Mouse (Mus musculus) hindbrain, embryonic 11.5 days (tissue): ENCODE measurements around the gene Clec4b2. TPM values are rescaled to one million over a fixed set of nuclear protein-coding genes. Genes with fewer than 3 reads are reported as not detected.
"Not testable (repeated sequence)": the region's sequence is repeated elsewhere in the genome, so short reads cannot be mapped to it uniquely, and the experiment has no call there.

Experiments
- ATAC-seq: fragments of 200-750 bp; cut with Nextera tagmentation; 2 replicates; pipeline ENCODE4 v1.8.0; 2017; ENCODE audit warnings: mild to moderate bottlenecking, moderate TSS enrichment, moderate library complexity; ENCODE audit not compliant: low FRiP score
- DNase-seq: peaks from one replicate; pipeline ENCODE4 v3.0.0-alpha.2; 2015; ENCODE audit warnings: low spot score
- H3K27ac ChIP-seq: fragments of 300-500 bp; sonication (generic); 2 replicates; pipeline ENCODE4 v1.5.1; 2014; ENCODE audit warnings: mild to moderate bottlenecking, low read depth, low read length
- H3K27me3 ChIP-seq: fragments of 300-500 bp; sonication (generic); 2 replicates; pipeline ENCODE4 v1.6.1; 2014; ENCODE audit warnings: mild to moderate bottlenecking, low read length, moderate library complexity, mixed read lengths; ENCODE audit not compliant: control insufficient read depth, insufficient read depth
- H3K36me3 ChIP-seq: fragments of 300-500 bp; sonication (generic); 2 replicates; pipeline ENCODE4 v1.6.1; 2014; ENCODE audit warnings: mild to moderate bottlenecking, low read length, moderate library complexity, mixed read lengths; ENCODE audit not compliant: control insufficient read depth, insufficient read depth
- H3K4me1 ChIP-seq: fragments of 300-500 bp; sonication (generic); replicated peaks from 2 replicates; pipeline ENCODE4 v1.6.1; 2014; ENCODE audit warnings: low read length, mixed read lengths; ENCODE audit not compliant: control insufficient read depth, insufficient read depth
- H3K4me2 ChIP-seq: fragments of 300-500 bp; sonication (generic); replicated peaks from 2 replicates; pipeline ENCODE4 v1.6.1; 2014; ENCODE audit warnings: mild to moderate bottlenecking, low read depth, low read length
- H3K4me3 ChIP-seq: fragments of 300-500 bp; sonication (generic); 2 replicates; pipeline ENCODE4 v1.5.1; 2014; ENCODE audit warnings: low read depth, low read length
- H3K9ac ChIP-seq: fragments of 300-500 bp; sonication (generic); 2 replicates; pipeline ENCODE4 v1.6.1; 2014; ENCODE audit warnings: low read depth, low read length
- H3K9me3 ChIP-seq: fragments of 300-500 bp; sonication (generic); 2 replicates; pipeline ENCODE4 v1.6.1; 2016; ENCODE audit warnings: low read length; ENCODE audit not compliant: control insufficient read depth
- WGBS: fragments of 180-500 bp; shearing (Covaris S2); extraction: QIAGEN DNeasy Blood & Tissue Kit; methylation state at CpG from one replicate; pipeline ENCODE4 v1.1.7; 2014; 5-methylcytosine and 5-hydroxymethylcytosine counted together
- polyA plus RNA-seq: library from polyadenylated mRNA; unstranded; fragments of >200 nt; fragmentation: Nextera tagmentation; extraction: Ambion mirVana; gene quantifications from 2 replicates; pipeline ENCODE4 v1.2.1, GENCODE M21; 2014

Clec4b2 gene
- polyA plus RNA-seq: not detected in 2 replicates

DNA sequence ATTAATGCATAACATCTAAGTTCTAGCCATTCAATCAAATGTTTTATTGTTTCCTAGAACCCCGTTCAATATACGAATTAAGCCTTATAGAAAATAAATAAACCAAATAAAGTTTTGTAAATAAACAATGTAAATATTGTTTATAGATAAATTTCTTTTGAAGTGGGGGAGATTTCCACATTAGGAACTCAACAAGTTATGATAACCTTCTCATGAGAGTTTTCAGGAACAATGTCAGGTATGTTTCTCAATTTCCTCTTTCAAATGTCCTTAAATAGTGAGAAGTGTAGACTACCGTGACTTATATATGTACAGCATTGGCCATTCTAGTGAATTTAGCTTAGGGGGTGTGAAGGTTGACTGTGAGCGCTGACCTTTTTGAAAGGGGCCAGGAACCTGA is at the start of gene Clec4b2:
Gene Clec4b2 (plus strand): TSS at position 301 of the 400 bp plus-strand sequence.
- no peak within 1 kb of the TSS for H3K4me3 ChIP-seq
- no peak for ATAC-seq
- no peak within 1 kb of the TSS for H3K27ac ChIP-seq
- H3K36me3 ChIP-seq: no peaks in the 10 kb centered on the region
- 87% methylated on average over 4 of the region's 4 CpGs for WGBS
- no peak within 1 kb of the TSS for H3K9ac ChIP-seq
- DNase-seq: no peak
- H3K4me2 ChIP-seq: no peak within 1 kb of the TSS
- H3K27me3 ChIP-seq: no peaks in the 10 kb centered on the region
- no peaks in the 10 kb centered on the region for H3K4me1 ChIP-seq
- H3K9me3 ChIP-seq: no peaks in the 10 kb centered on the region

DNA sequence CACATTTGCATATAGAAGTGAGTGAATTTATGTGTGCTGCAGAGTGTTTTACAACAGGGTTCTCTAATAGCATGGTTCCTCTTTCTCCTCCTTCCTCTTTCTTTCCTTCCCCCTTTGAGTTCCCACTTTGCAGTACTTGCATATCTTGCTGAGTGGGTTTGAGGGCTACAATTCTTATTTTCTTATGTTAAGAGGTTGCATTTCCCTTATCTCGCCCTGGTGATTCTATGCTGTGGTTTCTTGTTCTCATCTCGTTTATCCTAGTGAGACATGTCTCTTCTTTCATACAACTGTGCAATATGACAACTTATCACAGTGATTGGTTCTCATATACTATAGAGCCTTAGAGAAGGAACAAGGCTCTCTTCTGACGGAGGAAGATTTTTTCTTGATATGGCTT is 49.5 kb upstream of the Clec4b2 start:
- no peak for ATAC-seq
- Histone ChIP-seq H3K9me3 (no peaks in the 10 kb centered on the region), H3K4me3 (no peak overlapping the region), H3K27me3 (no peaks in the 10 kb centered on the region), H3K4me1 (no peaks in the 10 kb centered on the region), H3K4me2 (no peak overlapping the region), H3K9ac (no peak overlapping the region), H3K36me3 (no peaks in the 10 kb centered on the region), H3K27ac (no peak overlapping the region)
- DNase-seq: no peak
- WGBS: 75% methylated on average over 3 of the region's 3 CpGs

DNA sequence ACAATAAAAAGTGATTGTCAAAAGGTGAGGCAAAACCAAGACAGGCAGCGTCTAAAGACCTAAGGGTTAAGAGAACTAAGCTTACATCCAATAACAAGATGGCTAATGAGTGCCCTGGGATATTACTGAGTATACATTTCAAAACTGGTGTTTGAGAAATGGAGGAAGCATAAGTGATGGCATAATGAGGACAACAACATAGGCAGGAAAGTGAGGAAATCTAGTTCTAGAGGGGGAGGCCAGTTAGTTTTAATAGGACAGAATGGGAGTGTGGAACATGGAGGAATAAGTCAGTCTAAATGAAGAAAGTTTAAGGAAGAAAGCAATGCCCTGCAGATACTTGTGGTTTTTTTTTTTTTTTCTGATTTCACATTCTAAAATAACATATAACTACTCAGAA is 45.5 kb upstream of the Clec4b2 start:
- Histone ChIP-seq H3K4me3 (no peak overlapping the region), H3K27ac (no peak overlapping the region), H3K9ac (no peak overlapping the region), H3K36me3 (no peaks in the 10 kb centered on the region), H3K4me1 (no peaks in the 10 kb centered on the region), H3K27me3 (no peaks in the 10 kb centered on the region), H3K4me2 (no peak overlapping the region), H3K9me3 (no peaks in the 10 kb centered on the region)
- DNase-seq (no peak), ATAC-seq (no peak)
- 64% methylated on average over 1 of the region's 1 CpGs for WGBS

DNA sequence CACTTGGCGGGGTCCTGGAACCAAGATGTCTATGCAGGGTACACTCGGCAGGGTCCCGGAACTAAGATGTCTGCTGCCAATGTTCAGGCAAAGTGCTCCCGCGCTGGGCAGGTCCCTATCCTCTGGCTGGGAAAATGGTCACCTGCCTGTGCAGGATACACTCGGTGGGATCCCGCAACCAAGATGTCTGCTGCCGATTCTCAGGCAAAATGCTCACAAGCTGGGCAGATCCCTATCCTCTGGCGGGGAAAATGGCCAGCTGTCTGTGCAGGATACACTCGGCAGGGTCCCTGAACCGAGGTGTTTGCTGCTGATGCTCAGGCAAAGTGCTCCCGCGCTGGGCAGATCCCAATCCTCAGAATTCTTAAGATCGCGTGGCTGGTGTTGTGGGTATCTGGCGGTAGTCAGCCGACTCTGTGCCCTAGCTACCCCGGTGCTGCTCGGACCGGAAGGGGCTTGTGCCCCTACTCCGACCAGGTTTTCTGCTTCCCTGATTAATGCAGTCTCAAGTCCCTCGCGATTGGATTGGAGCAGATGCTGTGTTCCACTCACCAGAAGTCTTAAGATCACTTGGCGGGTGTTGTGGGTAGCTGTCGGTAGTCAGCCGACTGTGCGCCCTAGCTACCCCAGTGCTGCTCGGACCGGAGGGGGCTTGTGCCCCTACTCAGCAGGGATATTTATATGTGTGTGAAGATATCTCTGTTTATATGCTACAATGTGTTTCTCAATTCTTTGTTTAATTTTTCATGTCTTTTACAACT is 34.7 kb upstream of the Clec4b2 start:
- WGBS: 69% methylated on average over 29 of the region's 29 CpGs
- not testable (repeated sequence) for H3K27me3 ChIP-seq, DNase-seq, H3K9me3 ChIP-seq, H3K4me3 ChIP-seq, ATAC-seq, H3K4me2 ChIP-seq, H3K36me3 ChIP-seq, H3K27ac ChIP-seq, H3K9ac ChIP-seq, H3K4me1 ChIP-seq

DNA sequence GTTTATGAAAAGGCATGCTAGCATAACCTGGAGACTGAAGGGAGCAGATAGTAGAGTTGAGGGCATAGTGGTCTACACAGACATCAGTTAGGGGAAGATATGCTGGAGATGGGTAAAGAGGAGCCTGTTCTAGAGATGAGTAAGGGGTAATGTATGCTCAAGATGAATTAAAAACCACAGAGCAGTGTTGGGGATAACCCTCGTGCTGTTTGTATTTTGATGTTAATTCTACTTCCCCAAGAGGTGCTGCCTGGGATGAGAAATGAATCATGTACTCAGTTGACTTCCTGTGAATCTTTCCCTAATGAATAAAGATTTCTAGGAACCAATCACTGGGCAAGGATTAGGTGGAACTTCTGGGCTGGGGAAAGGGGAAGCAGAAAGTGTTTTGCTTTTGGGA is 2.6 kb upstream of the Clec4b2 start:
- no peak for ATAC-seq

DNA sequence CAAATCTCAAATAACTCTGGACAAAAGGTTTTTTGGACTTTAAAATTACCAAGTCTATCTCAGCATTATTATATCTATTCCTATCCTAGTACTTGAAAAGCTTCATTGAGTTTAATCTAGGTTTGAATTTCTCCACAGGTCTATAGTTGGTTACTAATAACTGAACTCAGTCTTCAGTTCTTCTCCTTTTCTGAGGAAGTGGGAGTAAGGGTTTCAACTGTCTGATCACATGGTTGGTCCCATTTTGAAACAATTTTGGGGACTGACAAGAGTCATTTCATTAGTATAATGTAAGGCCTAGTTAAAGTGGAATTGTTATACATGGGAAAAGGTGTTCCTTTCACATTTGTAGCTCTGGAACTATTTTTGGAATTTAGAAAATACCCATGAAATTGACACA is 1.7 kb upstream of the Clec4b2 start:
- Histone ChIP-seq H3K4me1 (no peaks in the 10 kb centered on the region), H3K9ac (no peak overlapping the region), H3K27me3 (no peaks in the 10 kb centered on the region), H3K9me3 (no peaks in the 10 kb centered on the region), H3K4me2 (no peak overlapping the region), H3K4me3 (no peak overlapping the region), H3K36me3 (no peaks in the 10 kb centered on the region), H3K27ac (no peak overlapping the region)
- no peak for ATAC-seq
- no peak for DNase-seq

More for the DNA sequence above, 2.6 kb upstream of the Clec4b2 start:
- Histone ChIP-seq H3K9ac (no peak overlapping the region), H3K4me1 (no peaks in the 10 kb centered on the region), H3K4me3 (no peak overlapping the region), H3K36me3 (no peaks in the 10 kb centered on the region), H3K27me3 (no peaks in the 10 kb centered on the region), H3K27ac (no peak overlapping the region), H3K9me3 (no peaks in the 10 kb centered on the region), H3K4me2 (no peak overlapping the region)
- DNase-seq: no peak
- 62% methylated on average over 1 of the region's 1 CpGs for WGBS

DNA sequence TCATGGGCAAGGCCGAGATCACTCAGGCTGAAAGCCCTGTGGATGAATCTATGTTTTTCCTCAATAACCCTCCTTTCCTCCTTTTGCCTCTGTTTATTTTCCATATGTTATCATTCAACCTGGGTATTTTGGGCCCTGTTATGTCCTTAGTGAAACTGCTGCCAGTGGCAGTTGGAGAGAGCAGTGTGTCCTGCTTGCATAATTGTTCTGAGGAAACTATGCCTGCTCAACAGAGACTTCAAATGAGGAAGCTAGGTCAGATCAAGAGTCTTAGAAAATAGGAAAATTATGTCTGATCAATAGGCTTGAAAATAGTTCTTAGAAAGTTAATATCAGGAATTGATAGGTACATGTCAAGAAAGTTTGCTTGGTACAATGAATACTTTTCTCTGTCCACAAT is 2.9 kb downstream of the Clec4b2 start:
- Histone ChIP-seq H3K27me3 (no peaks in the 10 kb centered on the region), H3K4me2 (no peak overlapping the region), H3K36me3 (no peaks in the 10 kb centered on the region), H3K9me3 (no peaks in the 10 kb centered on the region), H3K4me1 (no peaks in the 10 kb centered on the region), H3K9ac (no peak overlapping the region), H3K4me3 (no peak overlapping the region), H3K27ac (no peak overlapping the region)
- 82% methylated on average over 1 of the region's 1 CpGs for WGBS
- no peak for ATAC-seq
- no peak for DNase-seq

DNA sequence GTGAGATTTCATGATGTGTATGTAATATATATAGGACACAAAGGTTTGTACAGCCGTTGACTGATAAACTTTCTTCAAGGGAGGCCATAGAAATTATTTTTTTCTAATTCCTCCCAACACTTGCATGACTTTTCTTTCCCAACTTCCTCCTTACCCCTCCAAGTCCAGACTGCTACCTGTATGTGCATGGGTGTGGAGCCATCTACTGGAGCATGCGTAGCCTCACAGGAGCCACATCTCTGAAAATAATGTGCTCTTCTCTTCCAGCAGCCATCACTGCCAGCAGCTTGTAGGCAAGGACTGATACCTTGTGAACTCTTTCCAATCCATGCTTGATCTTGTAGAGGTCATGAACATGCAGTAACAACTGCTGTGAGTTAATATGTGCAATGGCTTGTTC is 12.2 kb downstream of the Clec4b2 start:
- not testable (repeated sequence) for H3K9me3 ChIP-seq, DNase-seq, H3K36me3 ChIP-seq, ATAC-seq, H3K27me3 ChIP-seq, H3K4me3 ChIP-seq, H3K4me1 ChIP-seq, H3K4me2 ChIP-seq, H3K27ac ChIP-seq, H3K9ac ChIP-seq
- 84% methylated on average over 2 of the region's 2 CpGs for WGBS
